Mouse (Mus musculus) splenic B cell, adult 2 months (primary cell): ENCODE measurements at regions not wholly inside any gene's neighbourhood (a gene's known extent, or its start where the extent isn't known, plus 50 kb on each side); places are given as distances from the start of the nearest gene placed in this dataset.
"Not testable (repeated sequence)": the region's sequence is repeated elsewhere in the genome, so short reads cannot be mapped to it uniquely, and the experiment has no call there.

Source experiments
- DNase-seq: peaks from one replicate; pipeline ENCODE4 v3.0.0-alpha.2; 2011; ENCODE audit warnings: low read depth, low spot score
- H3K27me3 ChIP-seq: 2 replicates; pipeline ENCODE4 v1.6.1; 2012; ENCODE audit warnings: mild to moderate bottlenecking, low read length, moderate library complexity, mixed read lengths; ENCODE audit not compliant: control insufficient read depth, poor library complexity, insufficient read depth, severe bottlenecking
- H3K36me3 ChIP-seq: 2 replicates; pipeline ENCODE4 v1.6.1; 2012; ENCODE audit warnings: mild to moderate bottlenecking, low read length, moderate library complexity, mixed read lengths; ENCODE audit not compliant: control insufficient read depth, poor library complexity, insufficient read depth, severe bottlenecking

GRCm38 (mm10) chr8:46355066-46355465 lies 60.6 kb upstream of the Helt start:
- Histone ChIP-seq H3K27me3 (no peaks in the 10 kb centered on the region), H3K36me3 (no peaks in the 10 kb centered on the region)
- no peak for DNase-seq

- H3K36me3 ChIP-seq, H3K27me3 ChIP-seq: not testable (repeated sequence)
- DNase-seq = peak; percentile 60
Observed at GRCm38 (mm10) chr8:46357961-46358360, 63.5 kb upstream of the Helt start.

GRCm38 (mm10) chr8:46362871-46363306 lies 68.4 kb upstream of the Helt start:
- H3K27me3 ChIP-seq = no peaks in the 10 kb centered on the region
- H3K36me3 ChIP-seq = no peaks in the 10 kb centered on the region
- DNase-seq = no peak

- DNase-seq = no peak
- Histone ChIP-seq H3K27me3 (no peaks in the 10 kb centered on the region), H3K36me3 (no peaks in the 10 kb centered on the region)
Observed at GRCm38 (mm10) chr8:46365711-46366110, 71.2 kb upstream of the Helt start.

- no peaks in the 10 kb centered on the region for H3K27me3 ChIP-seq
- H3K36me3 ChIP-seq = no peaks in the 10 kb centered on the region
- no peak for DNase-seq
Observed at GRCm38 (mm10) chr8:46367125-46367524, 72.7 kb upstream of the Helt start.

- Histone ChIP-seq H3K36me3 (no peaks in the 10 kb centered on the region), H3K27me3 (no peaks in the 10 kb centered on the region)
- no peak for DNase-seq
Observed at GRCm38 (mm10) chr8:46374092-46374491, 79.6 kb upstream of the Helt start.

- DNase-seq = no peak
Observed at GRCm38 (mm10) chr8:46375986-46376385, 81.5 kb upstream of the Helt start.

GRCm38 (mm10) chr8:46384926-46385325 lies 85.9 kb upstream of the Acsl1 start:
- H3K27me3 ChIP-seq = no peaks in the 10 kb centered on the region
- no peak for DNase-seq

More at GRCm38 (mm10) chr8:46375986-46376385, 81.5 kb upstream of the Helt start:
- no peaks in the 10 kb centered on the region for H3K36me3 ChIP-seq
- H3K27me3 ChIP-seq = no peaks in the 10 kb centered on the region

GRCm38 (mm10) chr8:46385806-46386205 lies 85.0 kb upstream of the Acsl1 start:
- Histone ChIP-seq H3K27me3 (no peaks in the 10 kb centered on the region), H3K36me3 (no peaks in the 10 kb centered on the region)
- DNase-seq = no peak

More at GRCm38 (mm10) chr8:46384926-46385325, 85.9 kb upstream of the Acsl1 start:
- no peaks in the 10 kb centered on the region for H3K36me3 ChIP-seq

GRCm38 (mm10) chr8:46386553-46386952 lies 84.3 kb upstream of the Acsl1 start:
- H3K27me3 ChIP-seq = no peaks in the 10 kb centered on the region

GRCm38 (mm10) chr8:46387037-46387436 lies 83.8 kb upstream of the Acsl1 start:
- no peak for DNase-seq
- no peaks in the 10 kb centered on the region for H3K27me3 ChIP-seq
- H3K36me3 ChIP-seq = no peaks in the 10 kb centered on the region

More at GRCm38 (mm10) chr8:46386553-46386952, 84.3 kb upstream of the Acsl1 start:
- no peak for DNase-seq
- H3K36me3 ChIP-seq = no peaks in the 10 kb centered on the region

- H3K27me3 ChIP-seq = no peaks in the 10 kb centered on the region
- no peaks in the 10 kb centered on the region for H3K36me3 ChIP-seq
Observed at GRCm38 (mm10) chr8:46388421-46388820, 82.4 kb upstream of the Acsl1 start.

GRCm38 (mm10) chr8:46390431-46390830 lies 80.4 kb upstream of the Acsl1 start:
- Histone ChIP-seq H3K36me3 (no peaks in the 10 kb centered on the region), H3K27me3 (no peaks in the 10 kb centered on the region)
- no peak for DNase-seq

More at GRCm38 (mm10) chr8:46388421-46388820, 82.4 kb upstream of the Acsl1 start:
- no peak for DNase-seq

- H3K36me3 ChIP-seq = no peaks in the 10 kb centered on the region
- DNase-seq = no peak
- H3K27me3 ChIP-seq = no peaks in the 10 kb centered on the region
Observed at GRCm38 (mm10) chr8:46391678-46392077, 79.2 kb upstream of the Acsl1 start.

- H3K36me3 ChIP-seq = no peaks in the 10 kb centered on the region
- DNase-seq = no peak
- no peaks in the 10 kb centered on the region for H3K27me3 ChIP-seq
Observed at GRCm38 (mm10) chr8:46393296-46393695, 77.5 kb upstream of the Acsl1 start.

GRCm38 (mm10) chr8:46394750-46395149 lies 76.1 kb upstream of the Acsl1 start:
- no peak for DNase-seq
- Histone ChIP-seq H3K36me3 (no peaks in the 10 kb centered on the region), H3K27me3 (no peaks in the 10 kb centered on the region)
